Mouse (Mus musculus): ENCODE measurements around the gene Fcho2.

Fcho2 gene

DNA sequence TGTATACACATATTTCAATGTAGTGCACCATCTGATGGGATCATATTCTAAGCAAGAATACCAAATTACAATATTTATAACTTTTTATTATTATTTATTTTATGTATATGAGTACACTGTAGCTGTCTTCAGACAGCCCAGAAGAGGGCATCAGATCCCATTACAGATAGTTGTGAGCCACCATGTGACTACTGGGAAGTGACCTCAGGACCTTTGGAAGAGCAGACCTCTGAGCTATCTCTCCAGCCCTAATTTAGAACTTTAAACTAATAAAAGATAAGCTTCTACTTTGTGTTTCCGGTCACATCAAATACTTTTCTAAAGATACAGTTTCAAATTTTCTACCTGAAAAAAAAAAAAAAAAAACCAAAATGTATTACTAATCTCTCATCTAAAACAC lies 6.2 kb downstream of the Fcho2 start:
- no peak for DNase-seq (ENCODE audit: low spot score in 2 of 2)

DNA sequence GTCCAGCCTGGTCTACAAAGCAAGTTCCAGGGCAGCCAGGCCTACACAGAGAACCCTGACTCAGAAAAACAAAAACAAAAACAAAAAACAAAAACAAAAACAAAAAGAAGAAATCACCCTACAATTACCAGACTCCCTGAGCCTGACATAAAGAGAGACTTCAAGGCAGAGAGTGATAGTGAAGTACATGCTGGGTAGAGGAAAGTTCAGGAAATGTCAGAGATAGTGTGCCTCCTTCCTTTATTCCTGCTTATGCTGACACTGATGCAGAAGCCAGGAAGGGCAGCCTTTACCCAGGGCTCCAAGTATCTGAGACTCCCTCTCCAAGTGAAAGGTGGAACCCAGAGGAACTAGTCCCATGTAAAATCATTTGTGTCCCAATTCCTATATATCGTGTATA lies 10.8 kb downstream of the Fcho2 start:
- no peak for DNase-seq (ENCODE audit: low spot score in 2 of 2)

DNA sequence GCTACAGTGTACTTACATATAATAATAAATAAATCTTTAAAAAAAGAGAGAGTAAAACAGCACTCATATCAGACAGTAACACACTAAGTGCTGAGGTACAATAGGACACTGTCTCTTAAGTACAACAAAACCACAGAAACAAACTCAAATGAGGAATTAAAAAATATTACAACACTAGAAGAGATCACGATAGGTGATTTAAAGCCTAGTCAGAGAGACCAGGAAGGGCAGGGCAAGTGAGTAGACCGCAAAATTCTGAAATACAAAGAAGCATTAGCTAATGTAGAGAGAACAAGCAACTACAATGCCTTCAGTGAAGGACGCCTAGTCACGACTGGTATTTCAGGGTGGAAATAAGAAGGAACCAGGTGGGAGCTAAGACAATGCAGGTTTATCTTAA lies 11.6 kb downstream of the Fcho2 start:
- DNase-seq (ENCODE audit: low spot score in 2 of 2): no peak

DNA sequence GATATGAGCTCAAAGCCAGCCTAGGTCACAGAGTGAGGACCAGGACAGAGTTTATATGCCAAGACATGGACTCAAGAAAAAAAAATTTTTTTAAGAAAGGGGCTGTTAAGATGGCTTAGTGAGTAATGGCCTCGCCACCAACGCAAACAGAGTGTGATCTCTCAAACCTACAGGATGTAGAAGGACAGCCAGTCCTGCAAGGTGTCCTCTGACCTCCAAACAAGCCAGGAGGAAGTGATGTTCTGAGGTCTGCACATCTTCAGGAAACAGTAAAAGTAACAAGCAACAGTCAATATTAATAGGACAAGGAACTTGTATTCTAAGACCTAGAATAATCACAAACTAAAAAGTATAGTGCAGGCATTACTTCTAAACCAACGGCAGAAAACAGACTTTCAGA lies 12.3 kb downstream of the Fcho2 start:
- no peak for DNase-seq (ENCODE audit: low spot score in 2 of 2)

DNA sequence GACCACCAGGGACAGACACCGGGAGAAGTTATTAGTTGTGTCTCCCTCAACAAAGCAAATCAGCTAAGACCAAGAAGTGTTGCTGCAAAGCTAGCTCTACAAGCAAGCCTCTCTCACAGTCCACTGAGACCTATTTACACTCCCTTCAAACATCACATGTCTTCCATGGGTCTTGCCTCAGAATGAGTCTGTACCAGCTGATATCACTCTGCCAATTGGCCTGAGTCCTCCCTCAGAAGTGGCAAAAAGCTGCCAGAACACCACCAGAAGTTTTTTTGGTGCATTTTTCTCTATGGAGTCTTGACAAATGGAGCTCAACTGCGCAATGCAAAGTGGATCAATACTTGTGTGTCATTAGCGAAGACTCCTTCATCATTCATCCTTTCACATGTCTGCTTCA lies 19.7 kb downstream of the Fcho2 start:
- no peak for DNase-seq (ENCODE audit: low spot score in 2 of 2)

DNA sequence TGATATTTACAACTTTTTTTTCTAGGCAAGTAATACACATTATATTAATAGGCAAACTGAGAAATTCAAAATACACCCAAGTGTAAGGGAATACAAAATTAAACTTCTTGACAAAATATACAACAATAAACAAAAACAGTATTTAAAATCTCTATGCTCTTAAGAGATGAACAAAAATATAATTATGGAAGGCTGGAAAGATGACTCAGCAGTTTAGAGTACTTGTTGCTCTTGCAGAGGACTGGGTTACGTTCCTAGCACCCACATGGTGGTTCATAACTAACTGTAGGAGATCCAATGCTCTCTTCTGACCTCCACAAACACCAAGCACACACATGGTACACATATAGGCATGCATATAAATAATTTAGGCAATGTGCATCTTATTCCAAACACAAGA lies 22.4 kb downstream of the Fcho2 start:
- DNase-seq (ENCODE audit: low spot score in 2 of 2): no peak

DNA sequence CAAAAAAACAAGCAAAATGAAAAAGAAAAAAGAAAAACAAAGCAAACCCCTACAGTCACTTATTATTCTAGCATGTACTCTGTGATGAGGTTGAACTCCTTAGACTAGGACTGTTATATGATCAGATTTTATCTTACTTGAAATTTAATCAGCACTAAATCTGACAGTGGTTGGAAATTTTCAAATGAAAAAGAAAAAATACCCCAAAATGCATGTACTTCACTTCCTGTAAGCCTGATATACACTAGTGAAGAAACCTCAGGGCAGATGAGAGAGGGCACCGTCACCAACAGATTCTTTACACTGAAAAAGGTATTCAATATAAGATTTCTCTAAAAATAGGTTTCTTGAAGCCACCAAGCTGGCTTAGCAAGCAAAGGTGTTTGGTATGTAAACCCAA lies 23.6 kb downstream of the Fcho2 start:
- no peak for DNase-seq (ENCODE audit: low spot score in 2 of 2)

DNA sequence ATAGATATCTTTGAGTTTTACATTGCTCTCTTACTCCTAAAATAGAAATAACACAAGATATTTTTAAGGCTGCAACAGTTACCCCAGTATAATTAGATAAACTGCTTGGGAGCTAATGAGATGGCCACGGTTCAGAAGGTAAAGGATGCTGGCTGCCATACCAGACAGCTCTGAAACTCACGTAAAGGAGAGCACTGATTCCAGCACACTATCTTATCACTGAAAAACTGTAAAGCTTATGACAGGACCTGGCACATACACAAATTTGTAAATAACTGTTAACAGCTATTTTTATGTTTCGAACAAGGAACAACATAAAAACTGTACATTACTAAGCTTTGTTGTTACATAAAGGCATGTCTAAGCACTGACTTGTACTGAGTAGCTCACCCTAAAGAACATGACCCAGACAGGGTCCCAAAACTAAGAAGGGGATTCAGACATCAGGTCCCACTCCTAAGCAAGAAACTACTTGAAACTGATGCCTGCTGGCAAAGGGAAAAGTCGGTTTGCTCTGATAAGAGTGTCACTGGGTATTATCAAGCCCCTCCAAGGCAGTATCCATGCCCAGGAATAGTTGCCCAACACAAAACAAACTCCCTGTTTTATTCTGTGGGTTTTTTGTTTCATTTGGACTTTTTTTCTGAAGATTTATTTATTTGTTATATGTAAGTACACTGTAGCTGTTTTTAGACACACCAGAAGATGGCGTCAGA lies 28.1 kb downstream of the Fcho2 start:
- no peak for DNase-seq (ENCODE audit: low spot score in 2 of 2)

DNA sequence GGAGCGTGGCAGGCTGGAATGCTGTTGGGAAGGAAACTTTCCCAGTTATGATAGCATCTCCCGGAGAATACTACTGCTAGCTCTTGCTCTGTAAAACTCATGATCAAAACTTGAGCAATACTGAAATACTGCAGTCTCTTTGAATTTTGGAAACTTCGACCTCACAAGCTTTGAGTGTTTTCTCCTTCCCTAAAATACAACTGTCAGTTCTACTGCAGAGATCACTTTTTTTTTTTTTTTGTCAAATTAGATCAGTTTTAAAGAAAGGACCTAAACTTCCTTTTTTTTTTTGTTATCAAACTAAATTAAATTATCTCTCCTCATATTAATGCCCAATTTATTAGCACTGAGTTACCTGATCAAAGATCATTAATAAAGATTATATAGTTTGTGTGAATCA lies 37.3 kb downstream of the Fcho2 start:
- DNase-seq (ENCODE audit: low spot score in 2 of 2): no peak

DNA sequence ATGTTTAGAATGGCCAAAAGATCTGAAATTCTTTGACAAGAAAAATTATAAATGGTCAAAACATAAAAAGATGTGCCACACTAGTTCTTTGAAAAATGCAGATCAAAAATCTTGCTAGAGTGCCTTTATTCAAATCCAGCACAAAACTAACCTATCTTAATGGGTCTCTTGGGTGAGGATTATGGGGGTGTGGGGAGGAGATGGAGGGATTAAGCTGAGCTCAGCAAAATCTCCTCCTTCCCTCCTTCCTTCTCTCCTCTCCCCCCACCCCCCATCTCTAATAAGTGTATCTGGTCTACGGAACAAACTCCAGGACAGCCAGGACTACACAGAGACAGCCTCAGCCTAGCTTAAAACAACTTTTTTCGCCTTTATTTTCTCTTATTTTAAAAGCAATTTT lies 43.8 kb downstream of the Fcho2 start:
- no peak for DNase-seq (ENCODE audit: low spot score in 2 of 2)

DNA sequence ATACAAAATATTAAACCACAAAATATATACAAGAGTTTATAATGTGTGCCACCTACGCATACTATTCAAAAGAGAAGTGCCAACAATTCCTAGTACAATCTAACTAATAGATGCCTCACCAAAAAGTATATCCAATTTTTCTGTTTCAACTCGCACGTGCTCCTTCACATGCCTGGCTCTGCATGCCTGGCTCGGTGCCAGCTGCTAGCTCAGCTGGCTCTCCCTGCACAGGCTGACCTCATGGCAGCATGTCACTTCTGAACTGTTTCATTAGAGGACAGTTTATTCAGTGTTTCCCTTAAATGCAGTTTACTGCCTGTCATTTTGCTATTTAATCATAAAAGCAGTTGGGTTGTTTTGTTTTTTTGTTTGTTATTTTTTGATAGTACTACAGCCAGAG lies 46.9 kb downstream of the Fcho2 start:
- DNase-seq (ENCODE audit: low spot score in 2 of 2): no peak

DNA sequence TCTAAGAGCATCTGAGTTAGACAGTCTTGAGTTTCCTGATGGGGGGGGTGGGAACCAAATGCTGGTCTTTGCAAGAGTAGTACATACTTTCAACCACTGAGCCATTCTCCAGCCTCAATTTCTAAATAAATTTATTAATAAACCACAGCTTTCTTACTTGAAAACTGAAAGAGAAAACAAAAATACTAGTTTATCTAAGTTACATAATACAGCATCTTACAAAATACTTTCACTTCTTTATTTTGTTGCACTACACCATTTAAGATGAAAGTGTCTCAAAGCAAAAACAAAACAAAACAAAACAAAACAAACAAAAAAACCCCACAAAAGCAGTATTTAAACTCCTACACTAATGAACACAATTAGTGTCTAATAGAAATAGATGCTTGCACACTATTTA lies 53.5 kb downstream of the Fcho2 start:
- no peak for DNase-seq (ENCODE audit: low spot score in 2 of 2)

DNA sequence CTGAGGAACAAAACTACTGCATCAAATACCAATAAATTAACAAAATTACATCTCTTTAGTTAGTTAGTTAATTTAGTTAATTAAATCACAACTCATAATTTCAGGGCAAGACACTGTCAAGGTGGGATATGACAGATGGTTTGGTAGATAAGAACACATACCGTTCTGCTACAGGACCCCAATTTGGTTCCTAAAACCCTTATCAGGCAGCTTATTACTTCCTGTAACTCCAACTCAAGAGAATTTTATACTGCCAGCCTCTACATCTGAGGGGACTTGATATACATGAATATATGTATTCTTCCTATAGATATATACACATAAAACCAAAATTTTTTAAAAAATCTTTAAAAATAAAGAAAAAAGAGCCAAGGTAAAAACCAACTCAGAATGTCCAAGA lies 59.4 kb downstream of the Fcho2 start:
- no peak for DNase-seq (ENCODE audit: low spot score in 2 of 2)

DNA sequence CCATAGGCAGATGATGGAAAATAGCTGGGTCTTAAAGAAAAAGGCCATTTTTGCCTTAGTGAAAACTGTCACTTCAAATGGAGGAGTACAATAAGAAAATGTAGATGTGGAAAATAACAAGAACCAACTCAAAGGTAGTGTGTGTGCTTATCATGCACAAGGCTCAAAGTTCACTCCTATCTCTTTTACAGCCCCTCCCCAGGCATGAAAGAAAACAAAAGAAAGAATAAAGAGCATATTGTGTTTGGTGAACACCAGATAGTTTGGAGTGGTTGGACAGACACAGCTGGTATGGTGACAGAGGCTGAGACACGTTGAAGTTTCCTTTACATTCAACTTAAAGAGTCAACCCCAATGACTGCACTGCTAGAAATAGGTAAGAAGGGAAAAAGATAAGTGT lies 70.6 kb downstream of the Fcho2 start:
- no peak for DNase-seq (ENCODE audit: low spot score in 2 of 2)

DNA sequence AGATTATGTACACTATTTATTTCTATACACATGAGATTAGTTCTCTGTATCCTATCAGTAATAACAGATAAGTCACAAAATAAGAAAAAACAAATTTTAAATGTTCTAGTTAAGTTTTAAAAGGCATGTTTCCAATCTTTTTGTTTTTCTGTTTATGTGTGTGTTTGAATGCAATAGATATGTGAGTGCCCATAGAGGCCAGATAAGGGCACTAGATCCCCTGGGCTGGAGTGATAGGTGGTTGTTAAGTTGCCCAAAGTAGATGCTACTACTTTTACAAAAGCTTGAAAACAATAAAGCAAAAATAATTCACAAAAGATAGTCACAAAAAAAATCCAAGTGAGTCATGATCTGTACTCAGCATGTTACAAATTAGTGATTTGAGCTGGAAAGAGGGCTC lies 71.4 kb downstream of the Fcho2 start:
- DNase-seq (ENCODE audit: low spot score in 2 of 2): no peak

DNA sequence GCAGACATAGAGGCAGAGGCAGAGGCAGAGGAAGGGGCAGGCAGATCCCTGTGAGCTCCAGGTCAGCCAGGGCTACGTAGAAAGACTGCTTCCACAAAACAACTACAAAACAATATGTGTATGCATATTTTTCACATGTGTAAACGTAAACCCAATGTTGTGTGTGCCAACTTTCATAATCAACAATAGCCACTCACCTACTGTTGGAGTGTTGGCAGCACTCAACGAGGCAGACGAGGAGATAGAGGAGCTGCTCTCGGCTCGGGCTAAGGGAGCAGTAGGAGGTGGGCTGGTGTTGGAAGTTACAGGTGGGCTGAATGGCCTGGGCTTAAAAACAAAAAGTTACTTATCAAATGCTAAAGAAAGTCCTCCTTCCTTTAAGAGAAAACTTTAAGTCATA lies 72.0 kb downstream of the Fcho2 start:
- DNase-seq (ENCODE audit: low spot score in 2 of 2): no peak

DNA sequence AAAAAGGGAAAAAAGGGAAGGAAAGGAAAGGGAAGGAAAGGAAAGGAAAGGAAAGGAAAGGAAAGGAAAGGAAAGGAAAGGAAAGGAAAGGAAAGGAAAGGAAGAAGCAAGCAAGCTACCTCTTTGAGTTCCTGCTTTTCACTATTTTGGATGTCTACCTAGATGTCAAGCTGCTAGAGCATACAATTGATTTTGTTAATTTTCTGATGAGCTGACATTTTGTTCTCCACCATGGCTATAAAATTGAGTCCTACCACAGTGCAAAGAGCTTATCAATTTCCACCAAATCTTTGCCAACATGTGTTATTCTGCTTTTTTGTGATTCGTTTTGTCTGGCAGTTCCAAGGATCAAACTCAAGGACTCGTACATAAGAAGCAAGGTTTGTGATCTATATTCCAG lies 77.0 kb downstream of the Fcho2 start:
- DNase-seq (ENCODE audit: low spot score in 2 of 2): no peak

DNA sequence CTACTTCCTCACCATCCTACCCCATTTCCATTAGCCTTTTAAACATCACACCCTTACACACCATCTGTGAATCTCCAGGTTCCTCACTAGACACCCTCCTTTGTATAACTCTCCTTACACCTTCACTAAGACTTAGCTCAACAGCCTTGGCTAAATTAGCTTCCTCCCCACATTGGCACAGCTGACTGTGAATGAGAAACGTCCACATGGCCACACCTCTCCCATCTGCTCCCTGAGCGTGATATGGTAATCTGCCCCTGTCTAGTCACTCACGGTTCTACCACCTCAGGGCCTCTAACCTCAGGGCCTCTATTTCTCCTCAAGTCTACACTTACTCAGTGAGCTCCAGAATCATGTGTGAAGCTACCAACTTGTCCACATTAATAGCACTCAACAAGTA lies 82.0 kb downstream of the Fcho2 start:
- DNase-seq (ENCODE audit: low spot score in 2 of 2): no peak

DNA sequence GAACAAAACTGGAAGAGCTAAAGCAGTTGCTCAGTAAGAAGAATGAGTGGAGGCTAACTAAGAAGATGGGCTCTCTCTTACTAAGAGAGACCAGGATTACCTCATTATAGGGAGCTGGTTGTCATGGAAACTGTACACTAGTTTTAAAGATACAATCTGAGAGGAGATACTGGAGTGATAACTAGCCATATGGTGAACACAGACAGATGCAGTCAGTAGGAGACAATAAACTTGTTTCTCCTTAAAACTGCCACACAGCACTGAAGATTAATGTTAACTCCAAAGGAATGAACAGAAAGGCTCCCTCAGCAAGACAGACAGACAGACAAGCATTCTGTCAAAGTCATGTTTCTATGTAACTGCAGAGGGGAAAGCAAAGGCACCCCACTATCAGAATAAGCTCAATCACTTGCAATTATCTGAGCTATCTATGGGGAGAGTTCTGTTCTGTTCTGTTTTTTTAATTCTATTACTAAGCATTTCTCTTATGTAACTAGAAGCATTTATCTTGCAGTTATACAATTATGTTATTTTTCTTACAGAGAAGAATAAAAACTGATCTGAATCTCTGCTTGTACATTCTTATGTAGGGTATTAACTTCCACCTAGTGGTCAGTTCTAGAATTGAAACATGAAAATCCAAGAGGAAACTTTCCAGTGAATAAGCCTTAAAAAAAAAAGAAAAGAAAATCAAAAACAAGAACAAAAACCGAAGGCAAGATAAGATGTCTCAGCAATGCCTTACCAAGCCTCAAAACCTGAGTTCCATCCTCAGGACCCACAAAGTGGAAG lies 85.8 kb downstream of the Fcho2 start:
- no peak for DNase-seq (ENCODE audit: low spot score in 2 of 2)

DNA sequence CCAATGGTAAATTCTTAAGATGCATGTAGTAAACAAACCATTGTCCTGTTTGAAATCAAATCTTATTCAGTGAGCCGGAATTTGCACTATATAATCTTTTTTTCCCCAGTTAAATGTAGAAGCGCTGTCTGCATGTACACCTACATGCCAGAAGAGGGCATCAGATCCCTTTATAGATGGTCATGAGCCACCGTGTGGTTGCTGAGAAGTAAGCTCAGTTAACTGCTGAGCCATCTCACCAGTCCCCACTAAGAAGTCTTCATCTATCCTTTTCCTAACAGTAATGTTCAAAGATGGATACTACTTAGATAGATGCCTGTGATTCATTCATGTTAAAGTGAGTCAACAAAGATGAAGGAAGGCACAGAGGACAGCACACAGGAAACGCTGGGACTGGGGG lies 88.8 kb downstream of the Fcho2 start:
- DNase-seq (ENCODE audit: low spot score in 2 of 2): no peak

DNA sequence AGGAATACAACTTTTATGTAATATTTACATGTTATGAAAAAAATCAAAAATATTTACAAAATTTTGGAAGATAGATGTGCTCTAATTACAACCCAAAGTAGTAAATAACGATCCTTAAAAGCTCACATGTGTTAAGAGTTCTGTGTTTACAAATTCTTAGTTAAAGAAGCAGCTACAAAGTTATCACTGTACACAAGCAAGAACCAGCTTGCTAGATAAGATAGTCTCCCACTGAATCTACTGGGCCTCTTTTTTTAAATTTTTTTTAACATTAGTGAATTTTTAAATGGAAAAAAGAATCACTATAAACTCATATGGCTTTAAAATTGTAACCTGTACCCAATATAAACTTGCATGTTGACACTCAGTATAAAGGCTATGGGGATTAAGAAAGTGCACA lies 91.8 kb downstream of the Fcho2 start:
- DNase-seq (ENCODE audit: low spot score in 2 of 2): no peak

DNA sequence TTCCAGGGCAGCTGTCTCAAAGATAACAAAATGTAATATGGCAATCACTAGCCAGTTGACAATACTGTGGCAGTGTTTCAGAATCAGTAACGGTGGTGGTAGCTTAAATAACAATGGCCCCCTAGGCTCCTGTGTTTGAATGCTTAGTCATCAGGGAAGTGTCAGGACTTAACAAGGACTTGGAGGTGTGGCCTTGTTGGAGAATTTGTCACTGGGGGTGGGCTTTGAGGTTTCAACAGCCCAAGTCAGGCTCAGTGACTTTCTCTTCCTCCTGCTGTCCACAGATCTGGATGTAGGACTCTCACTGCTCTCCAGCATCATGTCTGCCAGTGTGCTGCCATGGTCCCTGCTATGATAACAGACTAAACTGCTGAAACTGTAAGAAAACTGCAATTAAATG lies 93.0 kb downstream of the Fcho2 start:
- DNase-seq (ENCODE audit: low spot score in 2 of 2): no peak

DNA sequence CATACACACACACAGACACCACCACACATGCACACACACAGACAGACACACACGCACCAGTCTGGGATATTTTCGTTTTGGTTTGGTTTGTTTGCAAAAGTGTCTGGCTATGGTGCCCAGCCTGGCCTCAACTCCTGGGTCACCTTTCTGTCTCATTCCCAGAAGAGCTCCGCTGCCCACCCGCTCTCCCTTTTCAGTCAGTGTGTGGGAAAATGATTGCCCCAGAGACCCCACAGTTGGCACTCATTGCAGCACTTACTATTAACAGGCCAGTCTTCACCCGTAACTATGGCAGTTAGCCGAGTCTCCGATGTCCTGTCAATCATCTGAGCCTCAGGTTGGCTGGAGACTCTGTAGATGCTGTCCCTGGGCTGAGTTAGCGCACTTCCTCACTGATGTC lies 99.1 kb downstream of the Fcho2 start:
- no peak for DNase-seq (ENCODE audit: low spot score in 2 of 2)
